Mouse (Mus musculus): ENCODE measurements around the gene Ap2a2.

DNA sequence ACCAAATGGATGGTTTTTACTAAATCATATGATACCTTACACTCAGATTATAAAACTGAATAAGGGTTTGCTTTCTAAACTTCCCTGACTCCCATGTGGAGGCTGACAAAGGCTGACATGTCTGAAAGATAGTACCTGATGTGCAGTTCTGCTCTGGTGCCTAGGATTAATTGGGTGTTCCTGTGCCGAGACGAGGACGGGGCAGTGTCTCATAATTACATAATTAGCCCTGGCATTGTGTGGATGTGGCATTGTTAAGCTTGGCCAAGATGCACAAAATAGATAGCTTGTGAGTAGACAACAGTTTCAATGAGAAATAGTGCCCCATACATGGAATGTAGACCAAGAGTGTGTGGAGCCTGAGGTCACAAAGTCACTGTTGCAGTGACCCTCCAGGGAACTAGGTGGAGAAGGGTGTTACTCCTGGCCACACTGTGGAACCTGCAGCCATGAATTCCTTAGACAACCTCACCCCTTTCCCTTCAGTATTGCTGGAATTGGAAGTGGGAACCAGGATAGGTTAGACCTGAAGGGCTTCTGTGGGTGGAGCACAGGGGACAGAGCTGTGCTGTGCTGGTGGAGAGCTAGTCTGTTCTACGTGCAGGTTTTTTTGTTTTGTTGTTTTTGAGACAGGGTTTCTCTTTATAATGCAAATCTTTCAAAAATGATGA is 8.8 kb downstream of the Ap2a2 start:
- no peak for TF ChIP-seq CTCF (IDR thresholded peaks at IDR 0.05)
- no peak for TF ChIP-seq EP300 (IDR thresholded peaks at IDR 0.05)
